Mouse (Mus musculus) retina, embryonic 14.5 days (tissue): ENCODE data around the gene Tanc1.
A peak's percentile ranks its signal among the peaks of the same experiment; 100 is the strongest.

ENCODE experiments used
- DNase-seq: peaks from one replicate; pipeline ENCODE4 v3.0.0-alpha.2; 2015; ENCODE audit warnings: low spot score

The Tanc1 gene

GRCm38 (mm10) chr2:59791596-59791995, 179.8 kb downstream of the Tanc1 start:
- DNase-seq, result no peak

GRCm38 (mm10) chr2:59793337-59793736, 181.5 kb downstream of the Tanc1 start:
- DNase-seq, result no peak

- DNase-seq, result no peak
Observed at GRCm38 (mm10) chr2:59794838-59795237, 183.0 kb downstream of the Tanc1 start.

GRCm38 (mm10) chr2:59798934-59799532, 187.2 kb downstream of the Tanc1 start:
- no peak for DNase-seq

- DNase-seq, result no peak
Observed at GRCm38 (mm10) chr2:59799572-59799971, 187.7 kb downstream of the Tanc1 start.

- no peak for DNase-seq
Observed at GRCm38 (mm10) chr2:59800481-59801266, 188.8 kb downstream of the Tanc1 start.

GRCm38 (mm10) chr2:59802722-59803387, 191.0 kb downstream of the Tanc1 start:
- DNase-seq, result no peak

- DNase-seq, result no peak
Observed at GRCm38 (mm10) chr2:59805595-59805994, 193.8 kb downstream of the Tanc1 start.

GRCm38 (mm10) chr2:59806038-59806437, 194.2 kb downstream of the Tanc1 start:
- peak; percentile 18 for DNase-seq

- no peak for DNase-seq
Observed at GRCm38 (mm10) chr2:59808608-59809007, 196.8 kb downstream of the Tanc1 start.

- no peak for DNase-seq
Observed at GRCm38 (mm10) chr2:59810039-59810438, 198.2 kb downstream of the Tanc1 start.

- no peak for DNase-seq
Observed at GRCm38 (mm10) chr2:59811247-59811646, 199.4 kb downstream of the Tanc1 start.

- DNase-seq, result peak; percentile 51
Observed at GRCm38 (mm10) chr2:59812641-59813040, 200.8 kb downstream of the Tanc1 start.

GRCm38 (mm10) chr2:59813457-59813856, 201.6 kb downstream of the Tanc1 start:
- no peak for DNase-seq

- no peak for DNase-seq
Observed at GRCm38 (mm10) chr2:59814997-59815396, 203.2 kb downstream of the Tanc1 start.

GRCm38 (mm10) chr2:59818663-59819062, 206.8 kb downstream of the Tanc1 start:
- no peak for DNase-seq

- DNase-seq, result no peak
Observed at GRCm38 (mm10) chr2:59819415-59819814, 207.6 kb downstream of the Tanc1 start.

GRCm38 (mm10) chr2:59820088-59820487, 208.2 kb downstream of the Tanc1 start:
- DNase-seq, result no peak

GRCm38 (mm10) chr2:59821044-59821443, 209.2 kb downstream of the Tanc1 start:
- no peak for DNase-seq

GRCm38 (mm10) chr2:59824289-59824688, 212.4 kb downstream of the Tanc1 start:
- peak; percentile 29 for DNase-seq

GRCm38 (mm10) chr2:59825380-59825779, 213.5 kb downstream of the Tanc1 start:
- DNase-seq, result no peak

GRCm38 (mm10) chr2:59828103-59828655, 216.3 kb downstream of the Tanc1 start:
- DNase-seq, result no peak
